Mouse (Mus musculus) forebrain, embryonic 14.5 days (tissue): ENCODE measurements at regions not wholly inside any gene's neighbourhood (a gene's known extent, or its start where the extent isn't known, plus 50 kb on each side); places are given as distances from the start of the nearest gene placed in this dataset.
"Not testable (repeated sequence)": the region's sequence is repeated elsewhere in the genome, so short reads cannot be mapped to it uniquely, and the experiment has no call there.

Experiments
- ATAC-seq: fragments of 200-750 bp; cut with Nextera tagmentation; 2 replicates; pipeline ENCODE4 v1.8.0; 2017; ENCODE audit warnings: mild to moderate bottlenecking, moderate library complexity
- DNase-seq: peaks from one replicate; pipeline ENCODE4 v3.0.0-alpha.2; 2015; ENCODE audit warnings: low spot score
- H3K27ac ChIP-seq: fragments of 300-500 bp; sonication (generic); 2 replicates; pipeline ENCODE4 v1.5.1; 2014; ENCODE audit warnings: low read depth, mild to moderate bottlenecking, control low read depth, low read length, moderate library complexity
- H3K27me3 ChIP-seq: fragments of 300-500 bp; sonication (generic); replicated peaks from 2 replicates; pipeline ENCODE4 v1.6.1; 2014; ENCODE audit warnings: low read length, control low read depth, mixed read lengths; ENCODE audit not compliant: control insufficient read depth, insufficient read depth
- H3K36me3 ChIP-seq: fragments of 300-500 bp; sonication (generic); 2 replicates; pipeline ENCODE4 v1.6.1; 2014; ENCODE audit warnings: low read length, control low read depth; ENCODE audit not compliant: control insufficient read depth, insufficient read depth
- H3K4me1 ChIP-seq: fragments of 300-500 bp; sonication (generic); 2 replicates; pipeline ENCODE4 v1.6.1; 2014; ENCODE audit warnings: antibody characterized with exemption, low read length, control low read depth; ENCODE audit not compliant: control insufficient read depth, insufficient read depth
- H3K4me2 ChIP-seq: fragments of 300-500 bp; sonication (generic); 2 replicates; pipeline ENCODE4 v1.6.1; 2014; ENCODE audit warnings: mild to moderate bottlenecking, control low read depth, low read length
- H3K4me3 ChIP-seq: fragments of 300-500 bp; sonication (generic); 2 replicates; pipeline ENCODE4 v1.5.1; 2014; ENCODE audit warnings: low read depth, low read length, control low read depth
- H3K9ac ChIP-seq: fragments of 300-500 bp; sonication (generic); 2 replicates; pipeline ENCODE4 v1.6.1; 2014; ENCODE audit warnings: mild to moderate bottlenecking, low read length, control low read depth, moderate library complexity
- H3K9me3 ChIP-seq: fragments of 300-500 bp; sonication (generic); replicated peaks from 2 replicates; pipeline ENCODE4 v1.6.1; 2016; ENCODE audit warnings: low read length, control low read depth, mixed read lengths; ENCODE audit not compliant: control insufficient read depth
- WGBS: fragments of 180-500 bp; shearing (Covaris S2); extraction: QIAGEN DNeasy Blood & Tissue Kit; methylation state at CpG from one replicate; pipeline ENCODE4 v1.1.7; 2014; 5-methylcytosine and 5-hydroxymethylcytosine counted together

DNA sequence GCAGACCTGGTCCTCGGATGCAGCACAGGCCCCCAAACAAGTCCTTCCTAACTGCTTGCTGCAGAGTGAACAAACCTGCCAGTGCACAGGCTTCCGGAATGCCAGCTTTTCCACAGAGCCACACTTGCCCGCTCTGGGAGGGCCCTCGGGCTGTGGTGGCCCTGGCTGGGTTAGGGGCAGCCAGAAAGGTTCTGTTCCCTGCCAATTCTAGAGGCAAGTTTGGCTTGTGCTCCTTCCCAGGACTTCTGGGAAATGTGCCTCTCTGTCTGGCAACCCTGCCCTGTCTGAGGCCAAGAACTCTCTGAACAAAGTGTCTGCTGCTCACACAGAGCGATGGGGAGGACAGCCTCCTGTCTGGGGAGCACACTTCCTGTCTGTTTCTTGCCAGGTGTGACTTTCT is 66.4 kb downstream of the Xrcc2 start:
- Histone ChIP-seq H3K9ac (no peak overlapping the region), H3K4me3 (no peak overlapping the region), H3K27ac (no peak overlapping the region), H3K9me3 (0 out of 2 replicates have a peak, but pooled peaks cover 1% of the 10 kb centered on the region), H3K27me3 (no peaks in the 10 kb centered on the region), H3K36me3 (no peaks in the 10 kb centered on the region), H3K4me1 (no peaks in the 10 kb centered on the region), H3K4me2 (no peak overlapping the region)
- ATAC-seq (peak; percentile 15; the same call in 1 of the 2 replicates), DNase-seq (peak; percentile 22)
- 82% methylated on average over 5 of the region's 5 CpGs for WGBS

DNA sequence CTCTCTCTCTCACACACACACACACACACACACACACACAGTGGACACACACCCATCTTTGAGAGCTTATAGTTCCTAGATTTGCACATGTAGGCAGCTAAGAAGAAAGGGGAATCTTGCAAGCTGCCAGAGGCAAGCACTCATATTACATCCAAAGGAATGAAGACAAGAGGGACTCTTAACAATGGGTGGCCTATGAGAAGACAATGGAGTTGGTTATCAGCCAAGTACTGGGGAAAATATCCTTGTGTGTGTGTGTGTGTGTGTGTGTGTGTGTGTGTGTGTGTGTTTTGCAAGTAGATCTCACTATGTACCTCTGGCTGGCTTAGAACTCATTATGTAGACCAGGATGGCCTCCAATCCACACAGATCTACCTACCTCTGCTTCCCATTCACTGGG is 67.5 kb downstream of the Xrcc2 start:
- Histone ChIP-seq H3K4me1 (no peaks in the 10 kb centered on the region), H3K9me3 (0 out of 2 replicates have a peak, but pooled peaks cover 3% of the 10 kb centered on the region)
- no peak for ATAC-seq

DNA sequence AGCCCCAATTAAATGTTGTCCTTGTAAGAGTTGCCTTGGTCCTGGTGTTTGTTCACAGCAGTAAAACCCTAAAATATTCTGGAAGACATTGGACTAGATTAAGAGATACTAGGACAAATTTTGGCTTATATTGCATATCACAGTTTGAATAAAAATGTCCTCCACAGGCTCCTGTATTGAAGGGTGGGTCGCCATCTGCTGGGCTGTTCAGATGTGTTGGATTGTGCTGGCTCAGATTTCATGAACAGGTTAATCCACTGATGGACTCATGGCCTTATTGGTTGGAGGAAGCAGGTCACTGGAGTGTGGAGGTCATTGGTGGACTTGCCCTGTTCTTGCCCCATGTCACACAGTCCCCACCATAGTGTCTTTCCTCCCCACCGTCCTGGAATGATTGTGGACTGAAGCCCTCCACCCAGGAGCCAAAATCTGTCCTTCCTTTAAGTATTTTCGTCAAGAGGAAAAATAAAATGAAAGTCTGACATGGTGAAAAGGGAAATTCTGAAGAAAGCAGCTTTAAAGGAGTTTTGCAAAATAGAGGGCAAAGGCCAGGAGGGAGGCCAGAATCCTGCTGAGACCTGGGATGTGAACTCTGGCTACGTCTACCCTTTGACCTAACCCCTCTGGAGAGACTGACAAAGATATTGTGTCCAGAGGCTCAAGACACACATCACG is 72.6 kb downstream of the Xrcc2 start:
- 81% methylated on average over 5 of the region's 5 CpGs for WGBS
- Histone ChIP-seq H3K4me2 (no peak overlapping the region), H3K4me1 (no peaks in the 10 kb centered on the region), H3K27me3 (no peaks in the 10 kb centered on the region), H3K9me3 (0 out of 2 replicates have a peak, but pooled peaks cover 3% of the 10 kb centered on the region), H3K9ac (no peak overlapping the region), H3K4me3 (no peak overlapping the region), H3K27ac (no peak overlapping the region), H3K36me3 (no peaks in the 10 kb centered on the region)
- ATAC-seq (no peak), DNase-seq (no peak)

More for the DNA sequence above, 67.5 kb downstream of the Xrcc2 start:
- DNase-seq, result no peak
- H3K36me3 ChIP-seq, result no peaks in the 10 kb centered on the region
- no peak overlapping the region for H3K9ac ChIP-seq
- no peaks in the 10 kb centered on the region for H3K27me3 ChIP-seq
- H3K4me2 ChIP-seq, result no peak overlapping the region
- no peak overlapping the region for H3K4me3 ChIP-seq
- no peak overlapping the region for H3K27ac ChIP-seq

DNA sequence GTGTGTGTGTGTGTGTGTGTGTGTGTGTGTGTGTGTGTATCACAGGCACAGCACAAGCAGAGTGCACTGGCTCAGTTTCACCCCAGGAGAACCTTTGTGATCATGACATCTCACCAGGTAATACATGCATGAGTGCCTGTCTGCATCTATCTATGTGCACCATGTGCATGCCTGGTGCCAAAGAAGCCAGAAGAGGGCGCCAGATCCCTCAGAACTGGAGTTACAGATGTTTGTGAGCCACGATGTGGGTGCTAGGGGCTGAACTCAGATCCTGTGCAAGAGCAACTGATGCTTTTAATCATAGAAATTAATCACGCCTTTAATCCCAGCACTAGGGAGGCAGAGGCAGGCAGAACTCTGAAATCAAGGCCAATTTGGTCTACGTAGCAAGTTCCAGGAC is 75.9 kb downstream of the Xrcc2 start:
- DNase-seq (no peak), ATAC-seq (no peak)
- H3K27ac ChIP-seq, result no peak overlapping the region
- no peaks in the 10 kb centered on the region for H3K36me3 ChIP-seq
- H3K4me3 ChIP-seq, result no peak overlapping the region
- no peak overlapping the region for H3K4me2 ChIP-seq
- 79% methylated on average over 4 of the region's 4 CpGs for WGBS
- H3K9ac ChIP-seq, result no peak overlapping the region
- 0 out of 2 replicates have a peak, but pooled peaks cover 3% of the 10 kb centered on the region for H3K9me3 ChIP-seq
- no peaks in the 10 kb centered on the region for H3K27me3 ChIP-seq
- H3K4me1 ChIP-seq, result no peaks in the 10 kb centered on the region

- WGBS, result 88% methylated on average over 5 of the region's 5 CpGs
These were observed 77.1 kb downstream of the Xrcc2 start for GRCm38 (mm10) chr5:25628504-25628903.

GRCm38 (mm10) chr5:25627086-25627485 is 78.5 kb downstream of the Xrcc2 start:
- H3K27ac ChIP-seq, result no peak overlapping the region
- DNase-seq (no peak), ATAC-seq (no peak)
- H3K4me2 ChIP-seq, result no peak overlapping the region
- WGBS, result 77% methylated on average over 5 of the region's 5 CpGs
- H3K9me3 ChIP-seq, result no peaks in the 10 kb centered on the region
- H3K4me3 ChIP-seq, result no peak overlapping the region
- no peaks in the 10 kb centered on the region for H3K36me3 ChIP-seq
- H3K9ac ChIP-seq, result no peak overlapping the region
- no peaks in the 10 kb centered on the region for H3K27me3 ChIP-seq
- no peaks in the 10 kb centered on the region for H3K4me1 ChIP-seq

More at GRCm38 (mm10) chr5:25628504-25628903, 77.1 kb downstream of the Xrcc2 start:
- Histone ChIP-seq H3K36me3 (no peaks in the 10 kb centered on the region), H3K9ac (no peak overlapping the region), H3K27me3 (no peaks in the 10 kb centered on the region), H3K27ac (no peak overlapping the region), H3K9me3 (no peaks in the 10 kb centered on the region), H3K4me2 (no peak overlapping the region), H3K4me3 (no peak overlapping the region), H3K4me1 (no peaks in the 10 kb centered on the region)
- ATAC-seq, result no peak
- no peak for DNase-seq

DNA sequence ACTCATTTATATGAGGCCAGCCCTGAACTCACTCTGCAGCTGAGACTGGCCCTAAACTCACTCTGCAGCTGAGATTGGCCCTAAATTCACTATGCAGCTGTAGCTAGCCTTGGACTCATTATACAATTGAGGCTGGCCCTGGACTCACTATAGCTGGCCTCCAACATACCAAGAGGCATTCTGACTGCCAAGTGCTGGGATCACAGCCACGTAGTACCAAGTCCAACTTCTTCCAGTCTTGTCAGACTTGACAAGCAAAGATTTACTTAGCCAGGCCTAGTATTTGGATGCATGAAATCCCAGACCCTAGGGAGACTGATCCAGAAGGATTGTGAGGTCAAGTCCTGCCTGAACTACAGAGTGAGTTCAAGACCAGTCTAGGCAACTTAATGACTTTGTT is 81.6 kb downstream of the Xrcc2 start:
- Histone ChIP-seq H3K27me3 (no peaks in the 10 kb centered on the region), H3K4me1 (no peaks in the 10 kb centered on the region), H3K36me3 (no peaks in the 10 kb centered on the region), H3K9ac (no peak overlapping the region), H3K27ac (no peak overlapping the region), H3K9me3 (no peaks in the 10 kb centered on the region), H3K4me2 (no peak overlapping the region), H3K4me3 (no peak overlapping the region)
- 59% methylated on average over 1 of the region's 1 CpGs for WGBS
- no peak for ATAC-seq
- no peak for DNase-seq

DNA sequence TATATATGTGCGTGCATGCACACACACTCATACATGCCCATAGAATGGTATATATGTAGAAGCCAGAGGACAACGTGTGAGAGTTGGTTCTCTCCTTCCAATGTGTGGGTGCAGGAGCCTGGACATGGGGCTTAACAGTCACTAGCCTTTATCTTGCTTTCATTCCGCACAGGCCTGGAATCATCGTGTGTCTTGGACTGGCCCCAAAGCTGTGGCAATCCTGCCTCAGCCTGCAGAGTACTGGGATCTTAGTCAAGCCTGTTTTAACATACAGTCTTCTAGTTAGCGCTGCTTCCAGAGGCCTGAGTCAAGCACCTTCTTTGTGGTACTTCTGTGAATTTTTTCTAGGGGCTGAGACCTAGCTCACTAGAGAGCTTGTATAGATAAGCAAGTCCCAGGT is 85.8 kb downstream of the Xrcc2 start:
- H3K9me3 ChIP-seq, result no peaks in the 10 kb centered on the region
- H3K27me3 ChIP-seq, result no peaks in the 10 kb centered on the region
- no peak overlapping the region for H3K27ac ChIP-seq
- H3K4me3 ChIP-seq, result no peak overlapping the region
- 87% methylated on average over 5 of the region's 5 CpGs for WGBS
- no peaks in the 10 kb centered on the region for H3K4me1 ChIP-seq
- DNase-seq, result no peak
- ATAC-seq, result no peak
- no peaks in the 10 kb centered on the region for H3K36me3 ChIP-seq
- H3K4me2 ChIP-seq, result no peak overlapping the region
- H3K9ac ChIP-seq, result no peak overlapping the region

- H3K4me1 ChIP-seq, H3K27ac ChIP-seq, DNase-seq, H3K36me3 ChIP-seq, H3K9me3 ChIP-seq, H3K9ac ChIP-seq, H3K27me3 ChIP-seq, ATAC-seq, H3K4me3 ChIP-seq, H3K4me2 ChIP-seq: not testable (repeated sequence)
- WGBS, result 77% methylated on average over 2 of the region's 2 CpGs
These were observed 86.3 kb downstream of the Xrcc2 start for GRCm38 (mm10) chr5:25619337-25619736.
